In genomic region chr13:30354991-30355580, GRCm38 (mm10) we compare ENCODE assay signal across 20 mouse cellular contexts. TPM values are rescaled to one million over a fixed set of nuclear protein-coding genes. Genes with fewer than 3 reads are reported as not detected.
DNase-seq lines count a peak whose midpoint lies in the region; ATAC-seq and TF ChIP-seq lines count a peak whose summit lies in the region.
"Had no signal": no experiment of that assay in that cellular context is flagged by ENCODE, and none has a peak within 500 bp of the region (broad histone marks: within the 10 kb centered on the region; RNA-seq: fewer than 3 reads in every experiment).

No protein-coding gene starts in this region.

- H3K9me3 ChIP-seq in liver, embryonic 11.5 days (ENCODE audit: control insufficient read depth, low read length) = no peaks in the 10 kb centered on the region
- H3K9me3 ChIP-seq: embryonic facial prominence, embryonic 12.5 days; heart, embryonic 10.5 days; hindbrain, embryonic 13.5 days had no signal

- H3K4me1 ChIP-seq in cerebellum, adult 2 months (ENCODE audit: control insufficient read depth, insufficient read depth, low read length) = 0 out of 2 replicates have a peak, but pooled peaks cover 2% of the 10 kb centered on the region
- peaks cover 24% of the 10 kb centered on the region for H3K4me1 ChIP-seq in liver, adult 2 months (ENCODE audit: control insufficient read depth, insufficient read depth, low read length)
- H3K4me1 ChIP-seq in liver, embryonic 11.5 days (replicated peaks; ENCODE audit: control insufficient read depth, insufficient read depth, low read length) = no peaks in the 10 kb centered on the region
- H3K4me1 ChIP-seq: embryonic facial prominence, embryonic 12.5 days; heart, embryonic 10.5 days; hindbrain, embryonic 13.5 days had no signal

- no peak overlapping the region for H3K4me3 ChIP-seq in cerebellum, adult 2 months (replicated peaks; ENCODE audit: insufficient read depth, low read depth, low read length)
- H3K4me3 ChIP-seq in liver, adult 2 months (ENCODE audit: insufficient read depth, low read depth, low read length) = no peak overlapping the region
- no peak overlapping the region for H3K4me3 ChIP-seq in liver, embryonic 11.5 days (ENCODE audit: low read depth, low read length)
- H3K4me3 ChIP-seq: embryonic facial prominence, embryonic 12.5 days; gastrocnemius, adult 2 months; heart, embryonic 10.5 days; hindbrain, embryonic 13.5 days had no signal

- TF ChIP-seq POLR2A in cerebellum, adult 2 months (IDR thresholded peaks at IDR 0.05; ENCODE audit: borderline replicate concordance, insufficient read depth, low read length) = no peak
- no peak for TF ChIP-seq POLR2A in liver, adult 2 months (IDR thresholded peaks at IDR 0.05; ENCODE audit: extremely low read depth, insufficient read depth, low read length)

- ATAC-seq in frontal cortex, adult (ENCODE audit: low TSS enrichment) = peak; percentile 50; the same call in 1 of the 2 replicates
- no peak for ATAC-seq in liver, embryonic 11.5 days (replicated peaks; ENCODE audit: low FRiP score)
- ATAC-seq: forebrain, embryonic 14.5 days; hindbrain, postnatal 0 days; intestine, embryonic 16.5 days had no signal

- no peak overlapping the region for H3K9ac ChIP-seq in liver, adult 2 months (ENCODE audit: low read depth, low read length)
- no peak overlapping the region for H3K9ac ChIP-seq in liver, embryonic 11.5 days (ENCODE audit: low read depth, low read length)
- H3K9ac ChIP-seq: embryonic facial prominence, embryonic 12.5 days; hindbrain, embryonic 13.5 days had no signal

- no peak overlapping the region for H3K27ac ChIP-seq in cerebellum, adult 2 months (ENCODE audit: insufficient read depth, low read length)
- peak overlapping the region; percentile 67 for H3K27ac ChIP-seq in liver, adult 2 months (replicated peaks; ENCODE audit: insufficient read depth, low read depth, low read length)
- no peak overlapping the region for H3K27ac ChIP-seq in liver, embryonic 11.5 days (ENCODE audit: low read depth, low read length)
- H3K27ac ChIP-seq: embryonic facial prominence, embryonic 12.5 days; gastrocnemius, adult 2 months; heart, embryonic 10.5 days; hindbrain, embryonic 13.5 days; hindbrain, postnatal 0 days had no signal

- peak; percentile 54 to 61 for DNase-seq in cerebellum, postnatal 10 days
- DNase-seq in cerebellum, adult 2 months = no peak
- DNase-seq in frontal cortex, postnatal 36 days (ENCODE audit: low spot score in 2 of 2) = no peak
- peak; percentile 97 for DNase-seq in liver, adult 2 months (ENCODE audit: extremely low read depth, low read depth, low spot score)
- no peak for DNase-seq in liver, embryonic 11.5 days (ENCODE audit: low spot score)
- peak; percentile 70 for DNase-seq in gonadal fat pad, adult 2 months (ENCODE audit: low read depth)
- DNase-seq: adrenal gland, postnatal 10 days; cerebellum, adult 11-12 months; gastrocnemius, adult 2 months; gastrocnemius, postnatal 25 days; heart, adult 18-20 months; heart, postnatal 10 days had no signal

- no peak for TF ChIP-seq CTCF in cerebellum, adult 2 months (IDR thresholded peaks at IDR 0.05; ENCODE audit: borderline replicate concordance, insufficient read depth, low read depth, low read length)
- TF ChIP-seq CTCF in liver, adult 2 months (IDR thresholded peaks at IDR 0.05; ENCODE audit: low read depth, low read length) = no peak

- H3K36me3 ChIP-seq in liver, adult 2 months (ENCODE audit: control insufficient read depth, insufficient read depth, low read length) = peaks cover 4% of the 10 kb centered on the region
- no peaks in the 10 kb centered on the region for H3K36me3 ChIP-seq in liver, embryonic 11.5 days (ENCODE audit: control insufficient read depth, insufficient read depth, low read length)
- H3K36me3 ChIP-seq: embryonic facial prominence, embryonic 12.5 days; heart, embryonic 10.5 days; hindbrain, embryonic 13.5 days had no signal

- WGBS in cerebellum, adult 2 months = 25% methylated on average over 6 of the region's 6 CpGs
- WGBS in liver, adult 2 months = 23% methylated on average over 6 of the region's 6 CpGs
- WGBS in liver, embryonic 11.5 days = 87% methylated on average over 6 of the region's 6 CpGs

- H3K4me2 ChIP-seq in liver, embryonic 11.5 days = no peak overlapping the region
- H3K4me2 ChIP-seq: embryonic facial prominence, embryonic 12.5 days; hindbrain, embryonic 13.5 days had no signal

- H3K79me2 ChIP-seq in liver, adult 2 months (ENCODE audit: control insufficient read depth, insufficient read depth, low read length) = peaks cover 5% of the 10 kb centered on the region; the same call in 1 of the 2 replicates

- no peaks in the 10 kb centered on the region for H3K27me3 ChIP-seq in cerebellum, adult 2 months (ENCODE audit: control insufficient read depth, insufficient read depth, low read length)
- H3K27me3 ChIP-seq in liver, adult 2 months (ENCODE audit: control insufficient read depth, insufficient read depth, low read length) = no peaks in the 10 kb centered on the region
- H3K27me3 ChIP-seq in liver, embryonic 11.5 days (replicated peaks; ENCODE audit: control insufficient read depth, insufficient read depth, low read length) = no peaks in the 10 kb centered on the region
- H3K27me3 ChIP-seq: embryonic facial prominence, embryonic 12.5 days; hindbrain, embryonic 13.5 days had no signal

RNA-seq across cellular contexts. Expression of gene Agtr1a, which starts 18.8 kb away (rescaled TPM):
- 0.36 and 0.46 TPM in 2 replicates for polyA plus RNA-seq in cerebellum, adult 2 months (2012; rRNA removed)
- total RNA-seq in liver, adult 2 months (2014; rRNA removed) = 45.2 and 55.2 TPM in 2 replicates
- polyA plus RNA-seq in liver, adult 2 months (2012; rRNA removed) = 86.5 and 95.1 TPM in 2 replicates
- polyA plus RNA-seq in liver, embryonic 11.5 days (2014; fragmentation: Nextera tagmentation; extraction: Ambion mirVana) = 3.9 and 4.1 TPM in 2 replicates
- 7.8 and 10.9 TPM in 2 replicates for polyA plus RNA-seq in gonadal fat pad, adult 2 months (2012; rRNA removed)
- polyA plus RNA-seq: C2C12 had no signal

Comparison
In these comparisons a context has a peak if more than half of its experiments do, and no peak if none do; other contexts are left out.
1. DNase-seq: peak in cerebellum, postnatal 10 days (2 of 2), liver, adult 2 months (single experiment) and gonadal fat pad, adult 2 months (single experiment); none in cerebellum, adult 2 months (0 of 2), frontal cortex, postnatal 36 days (0 of 2) and liver, embryonic 11.5 days (single experiment).